Mouse (Mus musculus) kidney, postnatal 14 days (tissue): Measurements from ENCODE around the gene Reln.
A peak's percentile ranks its signal among the peaks of the same experiment; 100 is the strongest.

Source experiments
- DNase-seq: peaks from one replicate; pipeline ENCODE4 v3.0.0; 2022; ENCODE audit warnings: mixed read lengths

The Reln gene

DNA sequence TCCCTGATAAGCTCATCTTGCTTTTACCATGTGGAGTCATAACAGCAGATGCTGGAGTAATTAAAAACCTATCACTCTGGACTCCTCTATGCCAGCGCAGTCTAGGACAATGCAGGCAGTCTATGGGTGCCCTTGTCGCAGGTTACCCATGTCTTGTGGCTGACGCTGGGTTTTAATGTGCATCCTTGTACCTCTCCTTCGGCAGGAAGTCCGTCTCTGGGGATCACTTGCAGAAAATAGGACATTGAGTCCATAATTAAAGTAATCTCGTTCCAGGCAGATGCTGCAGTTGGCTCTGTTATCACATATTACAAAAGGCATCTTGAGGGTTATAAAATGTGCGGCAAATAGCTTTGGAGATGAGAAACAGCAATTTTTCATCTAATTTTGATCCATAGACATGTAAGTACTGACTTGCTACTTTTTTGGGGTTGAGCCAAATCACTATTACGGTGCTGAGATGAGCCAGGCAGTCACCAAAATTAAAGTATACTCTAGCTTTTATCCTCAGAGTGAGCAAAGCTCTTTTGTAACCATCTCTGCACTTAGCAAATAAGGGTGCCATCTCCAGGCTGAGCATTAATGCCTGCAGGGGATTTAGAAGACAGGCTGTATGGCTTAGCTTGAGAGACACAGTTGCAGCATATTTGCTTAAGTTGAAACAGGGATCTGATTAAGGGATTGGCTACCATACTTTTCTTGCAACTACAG lies 136.0 kb downstream of the Reln start:
- no peak for DNase-seq

DNA sequence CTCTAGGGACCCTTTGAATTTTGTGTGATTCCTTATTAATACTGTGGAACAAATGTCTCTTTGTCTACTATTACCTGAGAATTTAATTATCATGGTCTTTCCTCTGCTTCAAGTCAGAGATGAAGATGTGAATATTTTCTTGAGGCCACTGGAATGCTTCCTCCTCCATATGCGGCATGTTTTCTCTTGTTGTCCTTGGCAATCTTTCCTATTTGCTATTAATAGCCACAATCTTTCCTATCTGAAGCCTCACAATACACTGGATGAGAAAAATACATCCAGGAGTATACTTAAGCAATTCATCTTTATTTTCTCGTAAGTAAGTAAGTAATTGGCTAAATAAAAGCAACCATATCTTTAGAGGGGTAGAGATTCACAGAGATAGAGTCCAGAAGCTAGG lies 146.6 kb downstream of the Reln start:
- DNase-seq = no peak

DNA sequence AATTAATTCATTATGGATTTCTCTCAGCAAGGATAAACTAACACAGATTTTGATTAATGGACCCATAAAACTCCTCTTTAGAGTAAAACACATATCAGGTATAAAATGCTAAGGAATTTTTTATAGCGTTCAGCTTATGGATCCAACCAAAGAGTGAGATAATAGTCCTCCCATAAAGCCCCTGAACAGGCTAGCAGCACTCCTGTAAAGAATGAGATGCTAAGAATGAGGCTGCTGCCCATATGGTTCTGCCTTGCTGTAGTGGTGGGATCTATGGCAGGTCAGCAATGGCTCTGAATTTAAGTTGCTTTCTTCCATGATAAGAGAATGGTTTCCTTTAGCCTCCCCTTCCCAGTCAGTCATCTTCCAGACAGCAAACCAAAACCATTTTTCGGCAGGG lies 147.6 kb downstream of the Reln start:
- DNase-seq = no peak

DNA sequence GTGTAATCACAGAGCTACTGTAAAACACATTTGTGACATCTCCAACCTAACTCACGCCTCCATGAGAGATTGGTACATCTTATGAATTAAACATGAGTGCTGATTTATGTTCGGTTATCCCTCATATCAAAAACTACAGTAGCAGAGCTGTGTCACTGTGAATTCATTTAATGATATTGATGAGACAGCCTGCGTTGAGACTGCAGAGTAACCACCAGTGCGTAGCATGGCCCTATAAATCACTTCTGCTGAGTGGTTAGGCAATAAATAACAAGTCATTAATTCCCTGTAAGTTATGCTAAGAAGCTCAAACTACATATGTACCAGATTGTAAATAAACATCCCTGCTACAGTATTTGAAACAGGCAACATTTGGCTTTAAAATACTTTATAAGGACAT lies 148.0 kb downstream of the Reln start:
- no peak for DNase-seq

DNA sequence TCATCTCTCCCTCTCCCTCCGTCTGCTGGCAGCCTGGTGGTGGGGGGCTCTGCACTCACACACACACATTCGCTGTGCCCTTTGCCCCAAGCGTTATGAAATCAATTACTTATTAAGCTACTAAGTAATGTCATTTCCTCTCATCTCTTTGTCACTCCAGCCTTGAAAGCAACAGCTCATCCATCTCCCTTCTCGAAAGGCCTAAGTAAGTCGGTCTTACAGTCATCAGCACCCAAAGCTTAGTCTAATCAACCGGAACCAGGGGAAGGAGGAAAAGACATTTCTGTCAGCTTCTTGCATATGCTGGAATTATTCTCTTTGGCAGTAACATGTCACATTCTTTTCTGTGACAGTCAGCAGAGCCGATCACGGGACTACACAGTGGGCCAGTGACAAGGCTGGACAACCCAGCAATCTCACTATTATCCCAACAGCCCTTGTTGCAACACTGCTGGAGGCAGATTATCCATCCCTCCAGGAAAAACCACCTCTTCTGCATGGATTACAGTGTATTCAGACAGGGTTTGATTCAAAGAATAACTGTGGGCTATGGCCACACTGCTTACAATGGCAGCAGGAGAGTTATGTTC lies 149.1 kb downstream of the Reln start:
- no peak for DNase-seq

DNA sequence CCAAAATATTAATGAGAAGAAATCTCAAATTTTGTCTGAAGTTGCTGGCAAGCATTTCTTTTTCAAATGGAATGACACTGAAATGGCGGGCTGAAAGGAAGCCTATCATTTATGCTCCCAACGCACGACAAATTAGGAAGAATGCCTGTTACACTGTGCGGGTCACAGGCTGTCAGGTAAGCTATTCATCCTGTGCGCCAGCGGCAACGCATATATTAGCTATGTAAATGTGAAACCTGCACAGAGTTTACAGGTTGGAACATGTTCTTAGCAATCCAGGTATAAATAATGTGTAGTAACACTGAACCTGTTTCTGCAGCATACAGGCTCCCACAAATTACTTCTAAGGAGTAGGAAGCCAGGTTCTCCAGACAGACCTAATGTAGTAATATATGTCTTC lies 152.7 kb downstream of the Reln start:
- DNase-seq = no peak

DNA sequence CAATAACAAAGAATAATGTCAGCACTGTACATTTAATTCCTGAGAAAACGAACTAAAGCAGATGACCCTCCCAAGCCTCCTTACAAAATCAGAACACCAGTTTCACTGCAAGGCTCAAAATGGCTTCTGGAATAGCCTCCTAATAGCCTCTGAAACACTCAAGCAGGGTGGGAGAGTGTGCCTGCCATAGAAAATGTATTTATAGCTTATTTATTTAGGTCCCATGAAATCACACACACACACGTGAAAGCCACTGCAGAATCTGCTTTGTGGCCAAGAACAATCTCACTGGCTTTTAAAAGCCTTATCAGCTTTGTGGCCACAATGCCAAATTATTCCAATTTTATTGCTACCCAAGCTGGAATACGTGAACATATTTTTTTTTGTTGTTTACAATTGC lies 154.2 kb downstream of the Reln start:
- no peak for DNase-seq

DNA sequence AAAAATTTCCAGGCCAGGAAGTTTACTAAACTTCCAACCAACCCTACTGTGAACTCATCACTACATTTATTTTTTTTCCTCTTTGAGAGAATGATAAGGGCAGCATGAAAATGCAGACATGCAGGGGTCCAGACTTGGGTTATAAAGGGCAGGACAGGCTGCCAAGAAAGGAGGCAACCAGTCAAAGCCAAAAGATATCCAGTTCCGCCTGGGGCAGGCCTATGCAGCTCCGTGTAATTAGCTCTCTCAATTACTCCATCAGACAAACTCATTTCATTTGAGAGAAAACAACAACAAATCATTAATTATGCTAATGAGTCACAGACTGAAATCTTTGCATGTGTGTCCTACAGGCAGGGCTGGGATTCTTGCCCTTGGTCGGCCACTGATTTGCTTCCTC lies 156.9 kb downstream of the Reln start:
- peak; percentile 8 for DNase-seq

DNA sequence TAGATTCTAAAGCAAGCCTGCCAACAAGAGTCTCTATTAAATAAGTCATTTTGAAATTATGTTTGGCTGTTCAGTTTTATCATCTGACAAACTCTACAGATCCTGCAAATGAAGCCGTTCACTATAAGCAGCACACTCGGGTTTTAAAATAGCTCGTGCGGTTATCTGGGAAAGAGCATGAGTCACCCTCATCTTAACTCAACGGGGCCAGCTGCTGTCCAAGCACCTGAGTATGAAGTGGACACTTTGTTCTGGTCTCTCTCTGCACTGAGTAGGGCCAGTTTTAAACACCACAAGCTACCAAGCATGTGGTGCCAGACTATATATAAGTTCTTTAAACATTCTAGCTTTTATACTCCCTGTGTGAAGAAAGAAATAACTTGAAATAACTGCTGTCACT lies 168.0 kb downstream of the Reln start:
- DNase-seq = no peak

DNA sequence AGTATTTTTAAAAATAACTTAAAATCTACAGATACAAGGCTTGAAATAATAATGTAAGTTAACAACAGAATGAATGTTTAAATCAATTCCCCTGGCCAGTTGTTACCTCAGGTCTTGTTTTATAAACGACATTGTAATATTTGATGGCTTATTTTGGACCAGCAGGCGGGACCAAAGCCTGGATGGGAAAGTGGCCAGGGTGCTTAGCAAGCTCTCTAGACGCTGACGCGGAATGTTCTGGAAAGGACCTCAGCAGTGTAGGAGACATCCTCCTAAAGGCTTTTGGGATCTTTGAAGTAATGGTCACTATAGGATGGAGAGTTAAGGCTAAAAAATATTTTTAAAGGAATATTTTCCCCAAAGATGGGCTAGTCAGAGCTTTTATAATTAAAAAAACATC lies 173.2 kb downstream of the Reln start:
- no peak for DNase-seq

DNA sequence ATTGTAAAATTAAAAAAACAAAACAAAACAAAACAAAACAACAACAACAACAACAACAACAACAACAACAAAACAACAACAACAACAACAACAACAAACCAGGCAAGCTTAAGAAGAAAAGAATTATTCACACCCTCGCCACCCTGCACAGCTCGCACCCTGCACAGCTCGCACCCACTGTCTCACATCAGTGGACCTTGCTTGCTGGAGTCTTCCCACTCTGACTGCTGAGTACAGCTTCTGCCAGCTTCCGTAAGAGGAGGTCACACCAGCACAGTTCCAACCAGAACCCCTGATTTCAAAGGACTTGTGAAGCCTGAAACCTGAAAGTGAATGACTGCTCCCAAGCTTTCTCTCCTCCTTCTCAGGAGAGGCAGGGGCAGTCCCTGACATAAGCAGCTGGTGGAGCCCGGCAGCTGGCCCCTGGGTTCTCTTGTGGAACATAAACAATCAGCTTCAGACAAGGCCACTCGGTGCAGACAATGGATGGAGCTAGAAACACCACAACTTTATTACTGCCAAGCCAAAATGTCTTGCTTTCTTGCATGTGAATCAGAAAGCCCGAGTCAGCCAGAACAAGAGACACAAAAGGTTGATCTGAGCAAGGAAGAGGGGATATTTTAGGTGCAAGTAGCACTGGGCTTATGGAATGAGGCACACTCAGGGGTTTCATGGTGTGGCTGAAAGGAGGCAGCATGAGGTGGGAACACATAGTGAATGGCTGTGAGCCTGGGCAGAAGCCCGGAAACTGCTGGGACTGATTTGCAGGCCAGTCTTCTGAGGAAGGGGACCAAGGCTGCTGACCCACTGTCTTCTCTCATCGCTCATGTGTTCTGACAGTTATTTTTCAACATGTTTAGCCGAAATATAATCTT lies 180.2 kb downstream of the Reln start:
- DNase-seq = no peak

DNA sequence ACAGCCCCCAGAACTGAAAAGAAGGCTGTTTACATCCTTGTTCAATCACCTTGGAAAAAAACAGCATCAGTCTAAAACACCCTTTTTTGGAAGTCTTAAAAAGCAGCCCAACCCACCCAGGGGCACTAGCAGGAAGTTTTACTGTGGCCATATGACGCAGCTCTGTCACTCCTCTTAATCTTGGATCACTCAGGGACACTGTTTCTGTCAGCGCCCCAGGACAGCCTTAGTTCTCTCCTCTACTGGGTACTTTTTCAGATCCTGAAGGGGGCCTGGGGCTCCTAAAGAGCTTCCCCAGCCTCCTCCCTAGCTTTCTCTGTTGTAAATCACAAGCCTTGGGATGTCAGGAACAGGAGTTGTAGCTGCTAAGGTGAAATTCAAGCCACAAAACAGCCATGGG lies 183.6 kb downstream of the Reln start:
- no peak for DNase-seq

DNA sequence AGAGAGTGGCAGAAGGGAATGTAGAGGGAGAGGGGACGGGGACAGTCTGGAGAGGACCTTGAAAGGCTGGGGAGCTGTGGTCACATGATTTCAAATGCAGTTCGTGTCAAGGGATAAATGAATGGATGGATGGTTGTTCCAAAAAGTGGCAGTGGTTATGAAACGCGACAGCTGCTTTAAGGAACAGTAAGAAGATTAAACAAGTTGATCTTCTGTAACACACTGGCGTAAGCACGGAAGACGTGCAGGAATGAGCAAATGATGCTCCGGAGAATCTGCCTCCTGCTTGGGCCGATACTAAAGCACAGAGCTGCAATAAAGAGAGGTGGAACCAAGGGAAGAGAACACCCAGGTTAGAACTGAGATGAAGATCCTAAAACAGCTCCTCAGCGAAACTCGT lies 185.7 kb downstream of the Reln start:
- DNase-seq = no peak

DNA sequence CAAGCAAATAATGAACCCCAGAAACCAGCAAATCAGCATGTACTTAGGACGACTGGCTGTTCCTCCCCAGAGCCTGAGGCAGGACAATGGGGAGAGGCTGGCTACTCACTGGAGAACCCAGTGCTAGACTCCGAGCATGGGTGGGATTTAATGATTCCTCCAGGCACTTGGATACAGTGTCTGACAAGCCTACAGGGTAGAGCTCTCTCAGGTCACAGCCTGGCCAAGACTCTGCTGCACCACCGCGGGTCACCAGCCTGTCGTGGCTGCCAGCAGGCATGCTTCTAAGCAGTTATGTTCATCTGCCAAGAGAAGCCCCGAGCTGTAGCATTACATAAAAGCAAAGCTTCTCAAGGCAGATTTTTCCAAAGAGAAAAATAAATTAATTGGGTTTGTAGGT lies 190.9 kb downstream of the Reln start:
- no peak for DNase-seq

DNA sequence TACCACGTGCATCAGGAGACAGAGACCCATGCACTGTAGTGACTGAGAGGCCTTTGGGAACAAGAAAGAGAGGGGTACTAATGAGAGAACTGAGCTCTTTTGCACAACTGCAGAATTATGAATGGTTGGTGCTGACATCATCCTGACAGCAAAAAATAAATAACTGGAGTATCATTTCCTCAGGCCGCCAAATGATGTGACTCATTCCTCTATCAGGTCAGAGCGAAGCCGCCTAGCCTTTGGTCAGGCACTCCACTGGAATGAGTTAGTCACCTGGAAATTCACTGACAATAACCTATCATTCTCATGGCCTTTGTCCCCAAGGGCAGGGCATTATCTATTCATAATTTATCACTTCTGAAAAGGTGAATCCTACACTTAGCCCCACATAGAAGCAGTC lies 202.7 kb downstream of the Reln start:
- no peak for DNase-seq

DNA sequence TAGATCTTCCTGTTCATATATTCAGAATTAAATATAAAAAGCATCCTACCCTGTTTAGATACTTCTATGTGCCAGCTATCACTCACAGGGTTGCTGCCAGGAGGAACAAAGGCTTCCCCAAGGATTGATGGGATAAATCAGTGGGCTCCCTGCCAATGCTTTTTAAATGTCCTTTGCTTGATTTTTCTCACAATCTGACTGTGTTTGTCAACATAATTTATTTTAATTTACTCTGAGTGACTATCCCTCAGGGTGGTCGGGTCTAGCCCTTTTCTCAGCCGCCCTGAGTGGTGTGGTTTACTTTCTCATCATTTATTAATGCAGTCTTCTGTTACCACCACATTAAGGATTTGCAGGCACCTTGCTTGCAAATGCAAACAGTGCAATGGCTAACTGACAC lies 205.5 kb downstream of the Reln start:
- DNase-seq = no peak

DNA sequence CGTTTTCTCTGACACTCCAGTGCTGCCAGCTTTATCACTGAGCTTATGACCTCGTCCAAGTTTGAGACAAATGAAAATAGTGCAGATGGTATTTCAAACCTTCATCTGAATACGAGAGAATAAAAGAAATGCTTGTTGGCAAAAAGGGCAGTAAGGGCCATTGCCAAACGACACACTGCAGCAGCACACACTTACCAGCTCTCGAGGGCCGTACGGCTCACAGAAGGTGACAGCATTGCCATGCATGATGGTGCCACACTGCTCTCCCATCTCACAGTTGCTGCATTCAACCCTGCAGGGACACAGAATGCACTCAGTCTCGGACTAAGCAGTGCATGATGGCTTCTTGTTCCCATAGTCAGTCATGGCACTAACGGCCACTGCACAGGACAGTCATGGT lies 210.1 kb downstream of the Reln start:
- no peak for DNase-seq

DNA sequence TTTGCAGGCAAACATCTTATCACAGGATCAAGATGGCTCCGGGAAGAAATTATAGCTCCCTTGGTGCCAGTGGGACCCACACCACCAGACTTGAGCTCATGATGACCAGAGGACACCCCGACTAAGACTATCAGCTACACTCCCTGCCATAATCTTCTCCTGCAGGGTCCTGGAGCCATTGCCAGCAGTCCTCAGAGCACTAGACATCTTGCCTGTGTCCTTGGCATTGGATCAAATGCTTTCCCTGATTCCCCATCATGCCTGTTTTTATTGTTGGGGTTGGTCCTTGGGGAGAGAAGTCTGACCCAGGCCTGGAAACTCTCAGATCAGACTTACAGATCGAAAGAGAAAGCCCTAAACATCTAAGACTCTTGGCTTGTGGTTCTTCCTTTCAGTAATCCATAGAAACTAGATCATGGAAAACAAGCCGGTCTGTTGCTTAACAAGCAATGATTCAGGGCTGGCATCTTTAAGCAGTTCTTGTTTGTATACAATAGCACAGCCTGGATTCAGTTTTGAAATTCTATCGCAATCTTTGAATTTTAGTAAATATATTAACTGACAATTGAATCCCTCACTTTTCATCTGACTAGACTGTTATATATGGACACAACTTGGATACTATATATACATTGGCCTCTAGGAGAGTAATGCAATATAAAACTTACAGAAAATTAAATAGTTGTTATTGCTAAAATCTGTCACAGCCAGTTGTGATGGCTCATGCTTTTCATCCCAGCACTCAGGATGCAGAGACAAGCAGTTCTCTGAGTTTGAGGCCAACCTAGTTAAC lies 212.6 kb downstream of the Reln start:
- no peak for DNase-seq

DNA sequence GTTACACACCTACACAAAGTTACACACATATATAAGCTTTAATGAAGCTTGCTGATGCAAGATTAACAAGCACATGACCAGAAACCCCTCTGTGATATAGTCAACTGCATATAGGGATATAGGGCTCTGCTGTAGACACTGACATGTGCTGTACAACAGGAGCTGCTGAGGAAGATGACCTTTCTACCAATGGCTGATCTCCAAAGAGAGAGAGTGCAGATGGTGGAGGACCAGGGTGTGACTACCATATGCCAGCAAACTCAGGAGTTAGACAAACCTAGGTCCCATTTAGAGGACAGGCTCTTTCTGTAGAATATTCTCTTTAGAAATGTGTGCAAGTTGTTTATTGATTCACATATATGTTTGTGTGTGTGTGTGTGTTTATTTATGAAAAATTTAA lies 216.9 kb downstream of the Reln start:
- no peak for DNase-seq

DNA sequence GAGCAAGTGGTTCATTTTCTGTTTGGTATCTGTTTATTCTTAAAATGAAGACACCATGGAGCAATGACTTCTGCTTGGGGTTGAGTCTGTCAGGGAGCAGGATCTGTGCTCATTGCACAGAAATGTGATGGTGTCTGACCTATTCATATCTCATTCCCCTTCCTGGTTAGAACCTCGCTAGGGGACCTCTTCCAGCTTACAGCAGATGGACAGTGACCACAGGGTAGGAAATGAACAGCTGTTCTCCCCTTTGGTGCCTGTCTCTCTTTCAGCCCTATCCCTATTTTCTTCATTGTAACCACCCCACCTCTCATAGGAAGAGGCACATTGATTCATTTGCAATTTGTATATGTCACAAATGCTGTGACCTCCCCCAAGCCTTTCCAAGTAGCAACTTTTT lies 225.2 kb downstream of the Reln start:
- no peak for DNase-seq

DNA sequence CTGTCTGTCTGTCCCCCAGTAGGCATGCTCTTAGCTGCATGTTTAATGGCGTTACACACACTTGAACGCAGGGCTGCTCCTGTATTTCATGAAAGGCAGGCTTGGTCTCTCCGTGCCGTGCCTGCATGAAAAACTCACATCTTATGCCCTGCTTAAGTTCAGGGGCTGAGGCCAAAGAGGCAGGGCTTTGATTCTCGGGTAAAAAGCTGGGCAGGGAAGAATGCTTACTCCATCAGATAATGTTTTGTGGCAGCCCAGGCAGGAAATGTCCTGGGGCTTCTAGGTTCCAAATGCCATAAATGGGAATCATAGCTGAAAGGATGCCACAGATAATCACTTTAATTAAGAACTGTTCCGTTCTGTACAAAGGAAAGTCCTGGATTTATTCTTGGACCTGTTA lies 226.0 kb downstream of the Reln start:
- no peak for DNase-seq

DNA sequence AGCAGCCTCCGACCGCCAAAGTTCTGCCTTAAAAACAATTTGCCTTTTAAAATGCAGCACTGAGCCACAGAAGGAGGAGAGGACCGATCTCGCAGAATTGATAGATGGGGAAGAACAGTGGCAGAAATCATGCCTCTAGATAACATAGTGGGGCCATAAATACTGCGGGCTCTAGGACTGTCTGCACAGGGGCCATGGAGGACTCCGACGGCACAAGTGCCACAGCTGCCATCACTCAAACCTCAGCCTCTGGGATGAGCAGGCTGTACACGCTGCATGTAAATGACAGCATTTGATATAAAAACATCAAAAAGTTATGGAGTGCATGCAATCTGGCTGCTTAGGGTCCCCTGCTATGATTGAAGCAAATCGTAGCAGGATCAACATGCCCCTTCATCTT lies 227.6 kb downstream of the Reln start:
- no peak for DNase-seq

DNA sequence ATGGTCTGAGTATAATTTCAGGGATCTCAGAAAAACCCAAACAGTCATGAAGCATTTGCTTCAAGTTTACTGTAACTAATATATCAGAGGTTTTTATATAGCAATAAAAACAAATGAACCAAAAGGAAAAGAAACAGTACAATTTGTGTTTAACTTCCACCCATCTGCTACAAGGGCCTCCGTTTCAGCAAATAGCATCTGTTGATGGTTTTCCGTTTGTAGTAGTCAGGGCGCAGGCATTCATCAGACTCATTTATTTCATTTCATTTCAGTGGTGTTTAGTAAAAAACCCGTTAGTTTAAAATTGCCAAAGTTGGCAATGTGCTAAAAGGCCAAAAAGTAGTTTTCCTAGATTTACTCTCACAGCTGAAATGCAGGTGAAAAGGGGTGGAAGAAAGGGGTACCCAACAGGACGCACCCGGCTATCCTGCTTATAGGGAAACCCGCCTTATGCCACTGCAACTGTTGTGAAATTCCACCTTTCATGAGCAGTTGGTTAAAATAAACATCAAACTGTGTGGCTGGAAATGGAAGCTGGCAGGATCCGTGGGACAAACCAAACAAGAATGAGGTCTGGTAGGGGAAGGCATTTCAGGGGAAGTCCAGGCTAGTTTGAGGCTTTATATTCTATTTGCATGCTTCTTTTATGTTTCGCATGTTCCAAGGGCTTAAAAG lies 237.6 kb downstream of the Reln start:
- DNase-seq = no peak
